Mouse (Mus musculus) cerebellum, postnatal 36 days (tissue): ENCODE data around the gene D1Ertd622e.
A peak's percentile ranks its signal among the peaks of the same experiment; 100 is the strongest.

ENCODE experiments used
- DNase-seq, 2 experiments: peaks; one replicate each; pipeline ENCODE4 v3.0.0; 2021 to 2022; ENCODE audit warnings: mixed read lengths in 2 of 2

D1Ertd622e gene

GRCm38 (mm10) chr1:97661406-97662241 is at the start of gene D1Ertd622e:
D1Ertd622e (minus strand) TSS chr1:97662074.
- peak; percentile 78 to 84 for DNase-seq

GRCm38 (mm10) chr1:97710520-97710919 is 48.6 kb upstream of the D1Ertd622e start:
- no peak for DNase-seq

GRCm38 (mm10) chr1:97705389-97705788 is 43.5 kb upstream of the D1Ertd622e start:
- DNase-seq = no peak

GRCm38 (mm10) chr1:97704646-97705045 is 42.8 kb upstream of the D1Ertd622e start:
- DNase-seq = no peak

- DNase-seq = peak in 1 of 2 experiments; percentile 5
Measured at GRCm38 (mm10) chr1:97698956-97699570, 37.2 kb upstream of the D1Ertd622e start.

- DNase-seq = no peak
Measured at GRCm38 (mm10) chr1:97697273-97697672, 35.4 kb upstream of the D1Ertd622e start.

GRCm38 (mm10) chr1:97693825-97694224 is 32.0 kb upstream of the D1Ertd622e start:
- no peak for DNase-seq

GRCm38 (mm10) chr1:97688756-97689155 is 26.9 kb upstream of the D1Ertd622e start:
- DNase-seq = peak; percentile 21 to 33

- no peak for DNase-seq
Measured at GRCm38 (mm10) chr1:97676526-97677177, 14.8 kb upstream of the D1Ertd622e start.

GRCm38 (mm10) chr1:97676115-97676514 is 14.2 kb upstream of the D1Ertd622e start:
- DNase-seq = no peak

- no peak for DNase-seq
Measured at GRCm38 (mm10) chr1:97672849-97673248, 11.0 kb upstream of the D1Ertd622e start.

- no peak for DNase-seq
Measured at GRCm38 (mm10) chr1:97667288-97667687, 5.4 kb upstream of the D1Ertd622e start.

GRCm38 (mm10) chr1:97662324-97662723 is 450 bp upstream of the D1Ertd622e start:
- peak in 1 of 2 experiments; percentile 27 for DNase-seq

- DNase-seq = peak; percentile 72 to 75
Measured at GRCm38 (mm10) chr1:97660687-97661405, 1.0 kb downstream of the D1Ertd622e start.

- DNase-seq = no peak
Measured at GRCm38 (mm10) chr1:97659405-97659804, 2.5 kb downstream of the D1Ertd622e start.

GRCm38 (mm10) chr1:97657786-97658185 is 4.1 kb downstream of the D1Ertd622e start:
- no peak for DNase-seq

- DNase-seq = no peak
Measured at GRCm38 (mm10) chr1:97657201-97657600, 4.7 kb downstream of the D1Ertd622e start.

GRCm38 (mm10) chr1:97654397-97654975 is 7.4 kb downstream of the D1Ertd622e start:
- DNase-seq = no peak

GRCm38 (mm10) chr1:97650553-97651123 is 11.2 kb downstream of the D1Ertd622e start:
- no peak for DNase-seq

- no peak for DNase-seq
Measured at GRCm38 (mm10) chr1:97650072-97650471, 11.8 kb downstream of the D1Ertd622e start.

- no peak for DNase-seq
Measured at GRCm38 (mm10) chr1:97647037-97647436, 14.8 kb downstream of the D1Ertd622e start.

- no peak for DNase-seq
Measured at GRCm38 (mm10) chr1:97634104-97634503, 27.8 kb downstream of the D1Ertd622e start.
